Mouse (Mus musculus): ENCODE results near the gene Ccdc36.

Gene Ccdc36

GRCm38 (mm10) chr9:108428384-108428783, at the start of gene Ccdc36:
TSS of gene Ccdc36 (minus strand) at chr9:108428484.
- DNase-seq (ENCODE audit: low read depth, low spot score), result no peak

GRCm38 (mm10) chr9:108474528-108474927, 46.2 kb upstream of the Ccdc36 start:
- DNase-seq (ENCODE audit: low read depth, low spot score), result no peak

GRCm38 (mm10) chr9:108469845-108470244, 41.6 kb upstream of the Ccdc36 start:
- no peak for DNase-seq (ENCODE audit: low read depth, low spot score)

GRCm38 (mm10) chr9:108469430-108469829, 41.1 kb upstream of the Ccdc36 start:
- no peak for DNase-seq (ENCODE audit: low read depth, low spot score)

GRCm38 (mm10) chr9:108466219-108466618, 37.9 kb upstream of the Ccdc36 start:
- no peak for DNase-seq (ENCODE audit: low read depth, low spot score)

GRCm38 (mm10) chr9:108463713-108464112, 35.4 kb upstream of the Ccdc36 start:
- DNase-seq (ENCODE audit: low read depth, low spot score), result no peak

GRCm38 (mm10) chr9:108462192-108462591, 33.9 kb upstream of the Ccdc36 start:
- no peak for DNase-seq (ENCODE audit: low read depth, low spot score)

GRCm38 (mm10) chr9:108461675-108462074, 33.4 kb upstream of the Ccdc36 start:
- no peak for DNase-seq (ENCODE audit: low read depth, low spot score)

GRCm38 (mm10) chr9:108461181-108461631, 32.9 kb upstream of the Ccdc36 start, which contains the start of gene Klhdc8b:
TSS of gene Klhdc8b (minus strand) at chr9:108461581.
- no peak for DNase-seq (ENCODE audit: low read depth, low spot score)

GRCm38 (mm10) chr9:108460319-108461178, 32.3 kb upstream of the Ccdc36 start, which contains the start of gene Ccdc71:
TSS of gene Ccdc71 (plus strand) at chr9:108460527.
- DNase-seq (ENCODE audit: low read depth, low spot score), result peak; percentile 75

- no peak for DNase-seq (ENCODE audit: low read depth, low spot score)
These were observed 31.6 kb upstream of the Ccdc36 start for GRCm38 (mm10) chr9:108459939-108460318.

GRCm38 (mm10) chr9:108456953-108457352, 28.7 kb upstream of the Ccdc36 start:
- DNase-seq (ENCODE audit: low read depth, low spot score), result no peak

- no peak for DNase-seq (ENCODE audit: low read depth, low spot score)
These were observed 27.7 kb upstream of the Ccdc36 start for GRCm38 (mm10) chr9:108455747-108456571.

GRCm38 (mm10) chr9:108454429-108454828, 26.1 kb upstream of the Ccdc36 start:
- DNase-seq (ENCODE audit: low read depth, low spot score), result no peak

GRCm38 (mm10) chr9:108453458-108453857, 25.2 kb upstream of the Ccdc36 start:
- DNase-seq (ENCODE audit: low read depth, low spot score), result no peak

- DNase-seq (ENCODE audit: low read depth, low spot score), result no peak
These were observed 24.6 kb upstream of the Ccdc36 start for GRCm38 (mm10) chr9:108452911-108453310.

GRCm38 (mm10) chr9:108452291-108452906, 24.1 kb upstream of the Ccdc36 start:
- DNase-seq (ENCODE audit: low read depth, low spot score), result peak; percentile 78

- no peak for DNase-seq (ENCODE audit: low read depth, low spot score)
These were observed 23.4 kb upstream of the Ccdc36 start for GRCm38 (mm10) chr9:108451519-108452160.

- DNase-seq (ENCODE audit: low read depth, low spot score), result no peak
These were observed 22.8 kb upstream of the Ccdc36 start for GRCm38 (mm10) chr9:108451170-108451493.

- DNase-seq (ENCODE audit: low read depth, low spot score), result peak; percentile 72
These were observed 22.2 kb upstream of the Ccdc36 start for GRCm38 (mm10) chr9:108450292-108451169.
